ENCODE assay signal across 23 mouse cellular contexts in genomic region chr5:133823871-133824270, GRCm38 (mm10).
A peak's percentile ranks its signal among the peaks of the same experiment; 100 is the strongest.
DNase-seq lines count a peak whose midpoint lies in the region; ATAC-seq and TF ChIP-seq lines count a peak whose summit lies in the region.
"Had no signal": no experiment of that assay in that cellular context is flagged by ENCODE, and none has a peak within 500 bp of the region (broad histone marks: within the 10 kb centered on the region; RNA-seq: fewer than 3 reads in every experiment).

No protein-coding gene starts in this region.

- no peak overlapping the region for H3K4me3 ChIP-seq in midbrain, embryonic 12.5 days
- H3K4me3 ChIP-seq in midbrain, embryonic 10.5 days, result no peak overlapping the region
- H3K4me3 ChIP-seq in forebrain, embryonic 15.5 days, result no peak overlapping the region
- H3K4me3 ChIP-seq: embryonic facial prominence, embryonic 12.5 days; liver, embryonic 15.5 days had no signal

- no peak overlapping the region for H3K9ac ChIP-seq in midbrain, embryonic 12.5 days (replicated peaks)
- no peak overlapping the region for H3K9ac ChIP-seq in forebrain, embryonic 15.5 days (replicated peaks)
- H3K9ac ChIP-seq: embryonic facial prominence, embryonic 12.5 days; liver, embryonic 15.5 days; lung, embryonic 14.5 days had no signal

- H3K36me3 ChIP-seq in midbrain, embryonic 12.5 days, result no peaks in the 10 kb centered on the region
- no peaks in the 10 kb centered on the region for H3K36me3 ChIP-seq in midbrain, embryonic 10.5 days
- H3K36me3 ChIP-seq in forebrain, embryonic 15.5 days, result no peaks in the 10 kb centered on the region
- H3K36me3 ChIP-seq: embryonic facial prominence, embryonic 12.5 days; G1E; liver, embryonic 15.5 days had no signal

- no peak for TF ChIP-seq POLR2A in brain, embryonic 14.5 days (IDR thresholded peaks at IDR 0.05; ENCODE audit: borderline replicate concordance, extremely low read depth, insufficient read depth, insufficient read length, poor library complexity, severe bottlenecking)

- peaks cover 3% of the 10 kb centered on the region; the same call in 1 of the 2 replicates for H3K27me3 ChIP-seq in midbrain, embryonic 12.5 days
- H3K27me3 ChIP-seq in midbrain, embryonic 10.5 days (ENCODE audit: low read depth, poor library complexity, severe bottlenecking), result no peaks in the 10 kb centered on the region
- no peaks in the 10 kb centered on the region for H3K27me3 ChIP-seq in forebrain, embryonic 15.5 days
- H3K27me3 ChIP-seq: embryonic facial prominence, embryonic 12.5 days; liver, embryonic 15.5 days had no signal

- peaks cover 28% of the 10 kb centered on the region for H3K4me1 ChIP-seq in midbrain, embryonic 12.5 days
- H3K4me1 ChIP-seq in midbrain, embryonic 10.5 days, result peaks cover 24% of the 10 kb centered on the region
- peaks cover 42% of the 10 kb centered on the region for H3K4me1 ChIP-seq in forebrain, embryonic 15.5 days
- H3K4me1 ChIP-seq: liver, embryonic 15.5 days had no signal

- DNase-seq in heart, adult 11 months, result peak; percentile 33
- DNase-seq in heart, adult 8-10 months (ENCODE audit: low spot score), result no peak
- no peak for DNase-seq in midbrain, embryonic 10.5 days (ENCODE audit: low spot score)
- DNase-seq in brain, embryonic 14.5 days (ENCODE audit: low read depth), result peak; percentile 68
- no peak for DNase-seq in gastrocnemius, postnatal 25 days
- DNase-seq: adrenal gland, adult 8-10 months; cerebellum, adult 11 months; cerebellum, adult 9-10 months; cerebellum, postnatal 36 days; heart, postnatal 36 days; kidney, adult 8-10 months; kidney, postnatal 10 days; layer of hippocampus, adult 9-11 months; lung, embryonic 14.5 days; lung, postnatal 14 days; thymus, postnatal 4 days had no signal

- H3K9me3 ChIP-seq in midbrain, embryonic 12.5 days, result no peaks in the 10 kb centered on the region
- H3K9me3 ChIP-seq in midbrain, embryonic 10.5 days (replicated peaks), result no peaks in the 10 kb centered on the region
- no peaks in the 10 kb centered on the region for H3K9me3 ChIP-seq in forebrain, embryonic 15.5 days
- H3K9me3 ChIP-seq: embryonic facial prominence, embryonic 12.5 days had no signal

- TF ChIP-seq CTCF in brain, embryonic 14.5 days (IDR thresholded peaks at IDR 0.05; ENCODE audit: borderline replicate concordance, extremely low read depth, insufficient read depth, insufficient read length), result no peak

- WGBS in midbrain, embryonic 12.5 days, result 56% methylated on average over 3 of the region's 3 CpGs
- 78% methylated on average over 3 of the region's 3 CpGs for WGBS in midbrain, embryonic 10.5 days
- WGBS in forebrain, embryonic 15.5 days, result 19% methylated on average over 3 of the region's 3 CpGs

- ATAC-seq in midbrain, embryonic 12.5 days (ENCODE audit: low FRiP score, low read depth), result no peak
- no peak for ATAC-seq in forebrain, embryonic 15.5 days (replicated peaks)
- ATAC-seq: intestine, embryonic 16.5 days had no signal

- peak overlapping the region; percentile 4; the same call in 1 of the 2 replicates for H3K27ac ChIP-seq in midbrain, embryonic 12.5 days (replicated peaks)
- no peak overlapping the region for H3K27ac ChIP-seq in midbrain, embryonic 10.5 days (replicated peaks)
- peak overlapping the region; percentile 90 for H3K27ac ChIP-seq in forebrain, embryonic 15.5 days (replicated peaks)
- H3K27ac ChIP-seq: embryonic facial prominence, embryonic 12.5 days; liver, embryonic 15.5 days had no signal

- H3K4me2 ChIP-seq in midbrain, embryonic 12.5 days (replicated peaks), result no peak overlapping the region
- no peak overlapping the region for H3K4me2 ChIP-seq in forebrain, embryonic 15.5 days (replicated peaks)
- H3K4me2 ChIP-seq: embryonic facial prominence, embryonic 12.5 days; heart, embryonic 11.5 days; liver, embryonic 15.5 days; lung, embryonic 14.5 days had no signal

Comparison
In these comparisons a context has a peak if more than half of its experiments do, and no peak if none do; other contexts are left out.
1. DNase-seq: peak in heart, adult 11 months (single experiment) and brain, embryonic 14.5 days (single experiment); none in heart, adult 8-10 months (single experiment), midbrain, embryonic 10.5 days (single experiment) and gastrocnemius, postnatal 25 days (single experiment).